ENCODE assay signal across 25 mouse cellular contexts in the genomic region with DNA sequence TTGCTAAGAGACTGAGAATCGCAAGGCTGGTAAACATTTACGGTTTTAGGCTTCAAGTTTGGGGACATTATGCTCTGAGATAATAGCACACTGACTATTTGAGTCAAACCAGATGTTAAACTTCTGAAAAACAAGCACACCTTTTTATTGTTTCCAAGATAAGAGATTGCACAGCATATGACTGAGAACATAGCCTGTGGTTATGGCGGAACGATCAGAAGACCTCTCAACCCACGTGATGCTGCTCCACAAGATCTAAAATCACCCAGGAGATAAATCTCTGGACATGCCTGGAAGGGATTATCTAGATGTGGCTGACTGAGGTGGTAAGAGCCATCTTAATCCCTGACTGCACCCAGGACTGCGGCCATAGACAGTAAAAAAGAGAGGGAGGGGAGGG. TPM values are rescaled to one million over a fixed set of nuclear protein-coding genes. Genes with fewer than 3 reads are reported as not detected.
DNase-seq lines count a peak whose midpoint lies in the region; ATAC-seq and TF ChIP-seq lines count a peak whose summit lies in the region.
"Had no signal": no experiment of that assay in that cellular context is flagged by ENCODE, and none has a peak within 500 bp of the region (broad histone marks: within the 10 kb centered on the region; RNA-seq: fewer than 3 reads in every experiment).

No protein-coding gene starts in this region.

- POLR2A ChIA-PET in Patski (lab: Charles Lee), result no interaction called here

- no peaks in the 10 kb centered on the region for H3K36me3 ChIP-seq in limb, embryonic 13.5 days
- no peaks in the 10 kb centered on the region for H3K36me3 ChIP-seq in limb, embryonic 10.5 days
- no peaks in the 10 kb centered on the region for H3K36me3 ChIP-seq in intestine, embryonic 15.5 days
- H3K36me3 ChIP-seq in small intestine, adult 2 months (ENCODE audit: control insufficient read depth, insufficient read depth, low read length), result no peaks in the 10 kb centered on the region
- no peaks in the 10 kb centered on the region for H3K36me3 ChIP-seq in hindbrain, postnatal 0 days (ENCODE audit: insufficient read depth, low read length)
- H3K36me3 ChIP-seq: forebrain, embryonic 10.5 days; G1E; hindbrain, embryonic 10.5 days; hindbrain, embryonic 13.5 days had no signal

- no peaks in the 10 kb centered on the region for H3K27me3 ChIP-seq in limb, embryonic 13.5 days
- H3K27me3 ChIP-seq in limb, embryonic 10.5 days (ENCODE audit: low read depth, poor library complexity, severe bottlenecking), result no peaks in the 10 kb centered on the region
- H3K27me3 ChIP-seq in Patski, result no peaks in the 10 kb centered on the region
- no peaks in the 10 kb centered on the region for H3K27me3 ChIP-seq in intestine, embryonic 15.5 days (replicated peaks)
- H3K27me3 ChIP-seq in small intestine, adult 2 months (ENCODE audit: control insufficient read depth, insufficient read depth, low read length), result no peaks in the 10 kb centered on the region
- H3K27me3 ChIP-seq in hindbrain, postnatal 0 days (ENCODE audit: insufficient read depth, low read length), result no peaks in the 10 kb centered on the region
- H3K27me3 ChIP-seq: CH12.LX; forebrain, embryonic 13.5 days; hindbrain, embryonic 13.5 days had no signal

- no peak for TF ChIP-seq CTCF in Patski (IDR thresholded peaks at IDR 0.05)
- TF ChIP-seq CTCF in small intestine, adult 2 months (IDR thresholded peaks at IDR 0.05; ENCODE audit: extremely low read depth, insufficient read length, insufficient replicate concordance, low read depth, low read length), result no peak
- TF ChIP-seq CTCF in hindbrain, postnatal 0 days (IDR thresholded peaks at IDR 0.05; ENCODE audit: low read depth), result no peak

- in situ Hi-C loops in Patski (cut with MboI; ENCODE audit: low pct_unique_long_range_greater_than_20kb), result loop anchor here (25.0 kb wide), 1 partner anchor 435 kb away; a partner anchor contains a TSS

- CTCF ChIA-PET in Patski (lab: Charles Lee), result no interaction called here

- no peaks in the 10 kb centered on the region for H3K9me3 ChIP-seq in limb, embryonic 13.5 days
- no peaks in the 10 kb centered on the region for H3K9me3 ChIP-seq in limb, embryonic 10.5 days (replicated peaks)
- H3K9me3 ChIP-seq in intestine, embryonic 15.5 days, result no peaks in the 10 kb centered on the region
- H3K9me3 ChIP-seq in hindbrain, postnatal 0 days (ENCODE audit: low read length), result no peaks in the 10 kb centered on the region
- H3K9me3 ChIP-seq: forebrain, embryonic 10.5 days; forebrain, embryonic 13.5 days; G1E; hindbrain, embryonic 10.5 days; hindbrain, embryonic 13.5 days had no signal

- ATAC-seq in limb, embryonic 13.5 days (ENCODE audit: low FRiP score, low read depth), result 0 out of 2 replicates have a peak, but pooled peaks have one; percentile 32
- ATAC-seq in Patski, result no peak
- ATAC-seq in intestine, embryonic 15.5 days, result peak; percentile 65
- ATAC-seq in hindbrain, postnatal 0 days, result no peak
- ATAC-seq: activated CD4-positive, CD25-positive, alpha-beta regulatory T cell, adult 4 months; forebrain, embryonic 13.5 days; forebrain, embryonic 16.5 days; hindbrain, embryonic 16.5 days had no signal

- no peak for TF ChIP-seq POLR2A in small intestine, adult 2 months (IDR thresholded peaks at IDR 0.05; ENCODE audit: low read depth, low read length)

- H3K27ac ChIP-seq in limb, embryonic 13.5 days, result no peak overlapping the region; the same call in 1 of the 2 replicates
- H3K27ac ChIP-seq in limb, embryonic 10.5 days, result no peak overlapping the region
- no peak overlapping the region for H3K27ac ChIP-seq in intestine, embryonic 15.5 days
- H3K27ac ChIP-seq in small intestine, adult 2 months (ENCODE audit: insufficient read depth, low read depth, low read length), result peak overlapping the region; percentile 49
- H3K27ac ChIP-seq in hindbrain, postnatal 0 days, result no peak overlapping the region
- H3K27ac ChIP-seq: forebrain, embryonic 10.5 days; forebrain, embryonic 13.5 days; hindbrain, embryonic 10.5 days; hindbrain, embryonic 13.5 days had no signal

- no peak for DNase-seq in limb, embryonic 10.5 days (ENCODE audit: low spot score)
- peak; percentile 30 for DNase-seq in Patski (ENCODE audit: low read depth, low spot score)
- no peak for DNase-seq in left cerebral cortex, postnatal 4 days
- DNase-seq in hindbrain, postnatal 0 days (ENCODE audit: low spot score), result no peak
- DNase-seq: adrenal gland, postnatal 10 days; adrenal gland, postnatal 36 days; cerebellum, adult 18-20 months; cerebellum, adult 9-10 months; cerebellum, postnatal 14 days; gastrocnemius, postnatal 10 days; gastrocnemius, postnatal 36 days had no signal

- H3K4me1 ChIP-seq in limb, embryonic 13.5 days, result no peaks in the 10 kb centered on the region
- no peaks in the 10 kb centered on the region for H3K4me1 ChIP-seq in limb, embryonic 10.5 days
- no peaks in the 10 kb centered on the region for H3K4me1 ChIP-seq in intestine, embryonic 15.5 days (replicated peaks)
- H3K4me1 ChIP-seq in small intestine, adult 2 months (ENCODE audit: control insufficient read depth, insufficient read depth, insufficient read length, low read length), result peaks cover 4% of the 10 kb centered on the region; the same call in 1 of the 2 replicates
- H3K4me1 ChIP-seq in hindbrain, postnatal 0 days (ENCODE audit: insufficient read depth, low read length), result peaks cover 3% of the 10 kb centered on the region; the same call in 1 of the 2 replicates
- H3K4me1 ChIP-seq: forebrain, embryonic 13.5 days; hindbrain, embryonic 10.5 days; hindbrain, embryonic 13.5 days had no signal

- H3K9ac ChIP-seq in limb, embryonic 13.5 days, result no peak overlapping the region
- no peak overlapping the region for H3K9ac ChIP-seq in intestine, embryonic 15.5 days
- no peak overlapping the region for H3K9ac ChIP-seq in hindbrain, postnatal 0 days (replicated peaks; ENCODE audit: low read length)
- H3K9ac ChIP-seq: forebrain, embryonic 13.5 days; hindbrain, embryonic 13.5 days had no signal

- WGBS in limb, embryonic 13.5 days, result 32% methylated on average over 6 of the region's 6 CpGs
- 72% methylated on average over 6 of the region's 6 CpGs for WGBS in limb, embryonic 10.5 days
- WGBS in intestine, embryonic 15.5 days, result 44% methylated on average over 6 of the region's 6 CpGs
- WGBS in small intestine, adult 2 months, result 31% methylated on average over 6 of the region's 6 CpGs
- WGBS in hindbrain, postnatal 0 days, result 75% methylated on average over 6 of the region's 6 CpGs

- no peak overlapping the region for H3K4me3 ChIP-seq in limb, embryonic 13.5 days
- no peak overlapping the region for H3K4me3 ChIP-seq in limb, embryonic 10.5 days
- H3K4me3 ChIP-seq in intestine, embryonic 15.5 days (replicated peaks), result no peak overlapping the region
- H3K4me3 ChIP-seq in small intestine, adult 2 months (ENCODE audit: low read depth, low read length), result no peak overlapping the region
- no peak overlapping the region for H3K4me3 ChIP-seq in hindbrain, postnatal 0 days (ENCODE audit: low read length)
- H3K4me3 ChIP-seq: forebrain, embryonic 10.5 days; forebrain, embryonic 13.5 days; hindbrain, embryonic 10.5 days; hindbrain, embryonic 13.5 days had no signal

- H3K4me2 ChIP-seq in limb, embryonic 13.5 days (replicated peaks), result no peak overlapping the region
- H3K4me2 ChIP-seq in intestine, embryonic 15.5 days (replicated peaks), result no peak overlapping the region
- H3K4me2 ChIP-seq in hindbrain, postnatal 0 days (ENCODE audit: low read depth, low read length), result no peak overlapping the region
- H3K4me2 ChIP-seq: forebrain, embryonic 13.5 days; heart, embryonic 11.5 days; hindbrain, embryonic 13.5 days had no signal

- intact Hi-C loops in left cerebral cortex, postnatal 4 days (cut with DNase I), result no loop called here

RNA-seq across cellular contexts. Expression of a gene that starts 5.5 kb away (rescaled TPM):
- polyA plus RNA-seq in limb, embryonic 13.5 days (2015; fragmentation: Nextera tagmentation; extraction: Ambion mirVana), result 7.0 and 7.3 TPM in 2 replicates
- polyA plus RNA-seq in limb, embryonic 10.5 days (2016; fragmentation: Nextera tagmentation; extraction: Ambion mirVana), result 4.8 and 4.9 TPM in 2 replicates
- 26.7 TPM for polyA plus RNA-seq in Patski (2021)
- 10.5 and 10.9 TPM in 2 replicates for polyA plus RNA-seq in intestine, embryonic 15.5 days (2015; fragmentation: Nextera tagmentation; extraction: Ambion mirVana)
- 22.1 and 44.2 TPM in 2 replicates for polyA plus RNA-seq in small intestine, adult 2 months (2012; rRNA removed)
- total RNA-seq in left cerebral cortex, postnatal 4 days (2021), result 10 to 100 TPM; 17.2 to 19.6 TPM
- 10.3 and 19.1 TPM in 2 replicates for total RNA-seq in hindbrain, postnatal 0 days (2014; rRNA removed)
- polyA plus RNA-seq in hindbrain, postnatal 0 days (2015; fragmentation: Nextera tagmentation; extraction: Ambion mirVana), result 12.4 and 12.6 TPM in 2 replicates

RNA-seq across cellular contexts. Expression of a gene that starts 37.9 kb away (rescaled TPM):
- 0.56 TPM in 1 of 2 replicates, not detected in the other for polyA plus RNA-seq in limb, embryonic 13.5 days (2015; fragmentation: Nextera tagmentation; extraction: Ambion mirVana)
- polyA plus RNA-seq in limb, embryonic 10.5 days (2016; fragmentation: Nextera tagmentation; extraction: Ambion mirVana), result 0.41 TPM in 1 of 2 replicates, not detected in the other
- 0.58 TPM for polyA plus RNA-seq in Patski (2021)
- polyA plus RNA-seq in intestine, embryonic 15.5 days (2015; fragmentation: Nextera tagmentation; extraction: Ambion mirVana), result 1.2 and 1.7 TPM in 2 replicates
- 5.8 and 12.4 TPM in 2 replicates for polyA plus RNA-seq in small intestine, adult 2 months (2012; rRNA removed)
- 1 to 10 TPM; 1.1 to 1.3 TPM for total RNA-seq in left cerebral cortex, postnatal 4 days (2021)
- not detected in 2 replicates for total RNA-seq in hindbrain, postnatal 0 days (2014; rRNA removed)
- 1.2 and 1.9 TPM in 2 replicates for polyA plus RNA-seq in hindbrain, postnatal 0 days (2015; fragmentation: Nextera tagmentation; extraction: Ambion mirVana)
- polyA plus RNA-seq: embryonic facial prominence, embryonic 11.5 days; G1E; heart, embryonic 11.5 days had no signal

Comparison
In these comparisons a context has a peak if more than half of its experiments do, and no peak if none do; other contexts are left out.
1. ATAC-seq: peak in limb, embryonic 13.5 days (single experiment) and intestine, embryonic 15.5 days (single experiment); none in Patski (single experiment) and hindbrain, postnatal 0 days (single experiment).